In genomic region chr14:27384143-27384542, GRCm38 (mm10) we compare ENCODE assay signal across 25 mouse cellular contexts. TPM values are rescaled to one million over a fixed set of nuclear protein-coding genes. Genes with fewer than 3 reads are reported as not detected.
DNase-seq lines count a peak whose midpoint lies in the region; ATAC-seq lines count a peak whose summit lies in the region.
"Had no signal": no experiment of that assay in that cellular context is flagged by ENCODE, and none has a peak within 500 bp of the region (broad histone marks: within the 10 kb centered on the region; RNA-seq: fewer than 3 reads in every experiment).

No protein-coding gene starts in this region.

- no peak overlapping the region for H3K27ac ChIP-seq in kidney, embryonic 14.5 days (ENCODE audit: low read depth, low read length)
- H3K27ac ChIP-seq: forebrain, embryonic 10.5 days; gastrocnemius, adult 2 months; heart, embryonic 10.5 days; hindbrain, embryonic 14.5 days; intestine, embryonic 15.5 days; limb, embryonic 10.5 days; liver, embryonic 15.5 days; lung, embryonic 15.5 days; neural tube, embryonic 13.5 days had no signal

- DNase-seq in thymus, postnatal 14 days = peak; percentile 34
- no peak for DNase-seq in thymus, postnatal 10 days (ENCODE audit: low spot score in 2 of 2)
- DNase-seq in frontal cortex, postnatal 14 days (ENCODE audit: low spot score in 2 of 2) = no peak
- no peak for DNase-seq in frontal cortex, postnatal 25 days (ENCODE audit: low spot score in 2 of 2)
- DNase-seq: adrenal gland, postnatal 14 days; cerebellum, postnatal 10 days; gastrocnemius, adult 2 months; heart, postnatal 4 days; kidney, adult 8-10 months; kidney, postnatal 14 days; liver; lung, postnatal 4 days; midbrain, embryonic 14.5 days had no signal

- H3K27me3 ChIP-seq in kidney, embryonic 14.5 days (ENCODE audit: control insufficient read depth, insufficient read depth, low read length) = no peaks in the 10 kb centered on the region
- H3K27me3 ChIP-seq: intestine, embryonic 15.5 days; liver, embryonic 15.5 days; lung, embryonic 15.5 days; neural tube, embryonic 13.5 days; stomach, embryonic 15.5 days had no signal

- no peak overlapping the region for H3K4me2 ChIP-seq in kidney, embryonic 14.5 days (replicated peaks; ENCODE audit: low read depth, low read length)
- H3K4me2 ChIP-seq: hindbrain, embryonic 14.5 days; intestine, embryonic 15.5 days; liver, embryonic 15.5 days; lung, embryonic 15.5 days; neural tube, embryonic 13.5 days; stomach, embryonic 15.5 days had no signal

- H3K36me3 ChIP-seq in kidney, embryonic 14.5 days (ENCODE audit: control insufficient read depth, insufficient read depth, low read length) = no peaks in the 10 kb centered on the region
- H3K36me3 ChIP-seq: forebrain, embryonic 10.5 days; intestine, embryonic 15.5 days; limb, embryonic 10.5 days; lung, embryonic 15.5 days; neural tube, embryonic 13.5 days had no signal

- no peaks in the 10 kb centered on the region for H3K4me1 ChIP-seq in kidney, embryonic 14.5 days (ENCODE audit: control insufficient read depth, insufficient read depth, low read length)
- H3K4me1 ChIP-seq: forebrain, embryonic 10.5 days; heart, embryonic 10.5 days; intestine, embryonic 15.5 days; liver, embryonic 15.5 days; lung, embryonic 15.5 days; stomach, embryonic 15.5 days had no signal

- no peak overlapping the region for H3K4me3 ChIP-seq in kidney, embryonic 14.5 days (ENCODE audit: low read length)
- H3K4me3 ChIP-seq: forebrain, embryonic 10.5 days; gastrocnemius, adult 2 months; heart, embryonic 10.5 days; intestine, embryonic 15.5 days; limb, embryonic 10.5 days; liver, embryonic 15.5 days; lung, embryonic 15.5 days; neural tube, embryonic 13.5 days; stomach, embryonic 15.5 days had no signal

- peak; percentile 85 for ATAC-seq in CD4-positive, CD25-positive, alpha-beta regulatory T cell, adult 4 months
- peak; percentile 89 for ATAC-seq in inflammation-experienced regulatory T-cells, adult 6 months
- no peak for ATAC-seq in kidney, embryonic 14.5 days (ENCODE audit: low FRiP score, low TSS enrichment)
- ATAC-seq: intestine, embryonic 15.5 days had no signal

- no peaks in the 10 kb centered on the region for H3K9me3 ChIP-seq in kidney, embryonic 14.5 days (ENCODE audit: control insufficient read depth, low read length)
- H3K9me3 ChIP-seq: forebrain, embryonic 10.5 days; heart, embryonic 10.5 days; intestine, embryonic 15.5 days; limb, embryonic 10.5 days; liver, embryonic 15.5 days; lung, embryonic 15.5 days; neural tube, embryonic 13.5 days; stomach, embryonic 15.5 days had no signal

- H3K9ac ChIP-seq in kidney, embryonic 14.5 days (ENCODE audit: low read depth, low read length) = no peak overlapping the region
- H3K9ac ChIP-seq: hindbrain, embryonic 14.5 days; intestine, embryonic 15.5 days; liver, embryonic 15.5 days; lung, embryonic 15.5 days; neural tube, embryonic 13.5 days; stomach, embryonic 15.5 days had no signal

- 90% methylated on average over 4 of the region's 4 CpGs for WGBS in kidney, embryonic 14.5 days

RNA-seq across cellular contexts. Expression of gene Fam208a, which starts 44.5 kb away (rescaled TPM):
- polyA plus RNA-seq in CD4-positive, CD25-positive, alpha-beta regulatory T cell, adult 4 months (2017; shearing (Covaris generic)) = 10 to 100 TPM; 37.8 to 48.1 TPM
- polyA plus RNA-seq in inflammation-experienced regulatory T-cells, adult 6 months (2017; shearing (Covaris generic)) = 10 to 100 TPM; 22.8 to 46.1 (median 33.8) TPM
- polyA plus RNA-seq in kidney, embryonic 14.5 days (2014; fragmentation: Nextera tagmentation; extraction: Ambion mirVana) = 12.8 and 18.6 TPM in 2 replicates
